Mouse (Mus musculus) embryonic facial prominence, embryonic 14.5 days (tissue): ENCODE data around the gene Gm17455. TPM values are rescaled to one million over a fixed set of nuclear protein-coding genes. Genes with fewer than 3 reads are reported as not detected.

Experiments used
- ATAC-seq: fragments of 200-750 bp; cut with Nextera tagmentation; 2 replicates; pipeline ENCODE4 v1.8.0; 2017; ENCODE audit warnings: low read depth, moderate number of reproducible peaks, moderate TSS enrichment
- DNase-seq: peaks from one replicate; pipeline ENCODE4 v3.0.0-alpha.2; 2015; ENCODE audit warnings: low spot score
- H3K27ac ChIP-seq: fragments of 300-500 bp; sonication (generic); replicated peaks from 2 replicates; pipeline ENCODE4 v1.5.1; 2014; ENCODE audit warnings: low read depth, mild to moderate bottlenecking, low read length, moderate library complexity
- H3K27me3 ChIP-seq: fragments of 300-500 bp; sonication (generic); replicated peaks from 2 replicates; pipeline ENCODE4 v1.6.1; 2014; ENCODE audit warnings: low read length; ENCODE audit not compliant: control insufficient read depth, insufficient read depth
- H3K36me3 ChIP-seq: fragments of 300-500 bp; sonication (generic); 2 replicates; pipeline ENCODE4 v1.6.1; 2014; ENCODE audit warnings: low read length, mixed read lengths; ENCODE audit not compliant: control insufficient read depth, insufficient read depth
- H3K4me1 ChIP-seq: fragments of 300-500 bp; sonication (generic); 2 replicates; pipeline ENCODE4 v1.6.1; 2014; ENCODE audit warnings: antibody characterized with exemption, low read length; ENCODE audit not compliant: control insufficient read depth, insufficient read depth
- H3K4me2 ChIP-seq: fragments of 300-500 bp; sonication (generic); 2 replicates; pipeline ENCODE4 v1.6.1; 2014; ENCODE audit warnings: low read depth, mild to moderate bottlenecking, low read length, moderate library complexity, mixed read lengths
- H3K4me3 ChIP-seq: fragments of 300-500 bp; sonication (generic); 2 replicates; pipeline ENCODE4 v1.5.1; 2014; ENCODE audit warnings: low read depth, mild to moderate bottlenecking, low read length
- H3K9ac ChIP-seq: fragments of 300-500 bp; sonication (generic); 2 replicates; pipeline ENCODE4 v1.6.1; 2014; ENCODE audit warnings: low read depth, mild to moderate bottlenecking, low read length, moderate library complexity, mixed read lengths
- H3K9me3 ChIP-seq: fragments of 300-500 bp; sonication (generic); 2 replicates; pipeline ENCODE4 v1.6.1; 2016; ENCODE audit warnings: low read length; ENCODE audit not compliant: control insufficient read depth
- WGBS: fragments of 180-500 bp; shearing (Covaris S2); extraction: QIAGEN DNeasy Blood & Tissue Kit; methylation state at CpG from one replicate; pipeline ENCODE4 v1.1.7; 2014; 5-methylcytosine and 5-hydroxymethylcytosine counted together
- polyA plus RNA-seq: library from polyadenylated mRNA; unstranded; fragments of >200 nt; fragmentation: Nextera tagmentation; extraction: Ambion mirVana; gene quantifications from 2 replicates; pipeline ENCODE4 v1.2.1, GENCODE M21; 2014

Gm17455 gene
- polyA plus RNA-seq, 1 experiment from 2014 or later, result 1.7 TPM

DNA sequence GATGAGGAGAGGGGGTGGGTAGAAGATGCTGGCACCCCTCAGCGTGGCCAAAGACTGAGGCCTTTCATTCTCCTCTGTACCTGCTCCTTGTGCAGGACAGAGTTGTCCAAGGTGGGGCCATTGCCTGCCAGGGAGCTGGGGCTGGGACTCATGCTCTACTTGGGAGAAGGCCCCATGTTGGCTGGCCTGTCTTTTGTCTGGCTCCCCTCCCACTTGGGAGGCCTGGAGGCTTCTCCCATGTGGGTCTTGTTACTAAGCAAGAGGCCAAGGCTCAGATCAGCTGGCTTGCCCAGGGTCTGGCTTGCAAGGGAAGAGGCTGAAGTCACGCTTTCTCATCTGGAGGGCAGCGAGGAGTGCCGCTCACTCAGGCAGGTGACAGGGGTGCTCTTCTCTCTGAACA, 42.1 kb upstream of the Gm17455 start:
- Histone ChIP-seq H3K4me3 (no peak overlapping the region), H3K9me3 (no peaks in the 10 kb centered on the region), H3K9ac (peak overlapping the region; percentile 14; the same call in 1 of the 2 replicates), H3K27ac (no peak overlapping the region), H3K4me2 (no peak overlapping the region), H3K36me3 (no peaks in the 10 kb centered on the region), H3K27me3 (no peaks in the 10 kb centered on the region), H3K4me1 (peaks cover 17% of the 10 kb centered on the region)
- DNase-seq (no peak), ATAC-seq (no peak)
- 77% methylated on average over 4 of the region's 4 CpGs for WGBS

DNA sequence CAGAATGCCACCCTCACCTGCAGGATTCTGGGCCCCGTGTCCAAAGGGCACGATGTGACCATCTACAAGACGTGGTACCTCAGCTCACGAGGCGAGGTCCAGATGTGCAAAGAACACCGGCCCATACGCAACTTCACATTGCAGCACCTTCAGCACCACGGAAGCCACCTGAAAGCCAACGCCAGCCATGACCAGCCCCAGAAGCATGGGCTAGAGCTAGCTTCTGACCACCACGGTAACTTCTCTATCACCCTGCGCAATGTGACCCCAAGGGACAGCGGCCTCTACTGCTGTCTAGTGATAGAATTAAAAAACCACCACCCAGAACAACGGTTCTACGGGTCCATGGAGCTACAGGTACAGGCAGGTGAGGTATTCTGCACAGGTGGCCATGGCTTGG, 41.6 kb upstream of the Gm17455 start:
- 92% methylated on average over 14 of the region's 14 CpGs for WGBS
- no peaks in the 10 kb centered on the region for H3K27me3 ChIP-seq
- no peak overlapping the region for H3K9ac ChIP-seq
- H3K4me2 ChIP-seq, result no peak overlapping the region
- H3K36me3 ChIP-seq, result no peaks in the 10 kb centered on the region
- ATAC-seq (no peak), DNase-seq (no peak)
- no peak overlapping the region for H3K27ac ChIP-seq
- H3K4me3 ChIP-seq, result no peak overlapping the region
- no peaks in the 10 kb centered on the region for H3K9me3 ChIP-seq
- peaks cover 15% of the 10 kb centered on the region for H3K4me1 ChIP-seq

DNA sequence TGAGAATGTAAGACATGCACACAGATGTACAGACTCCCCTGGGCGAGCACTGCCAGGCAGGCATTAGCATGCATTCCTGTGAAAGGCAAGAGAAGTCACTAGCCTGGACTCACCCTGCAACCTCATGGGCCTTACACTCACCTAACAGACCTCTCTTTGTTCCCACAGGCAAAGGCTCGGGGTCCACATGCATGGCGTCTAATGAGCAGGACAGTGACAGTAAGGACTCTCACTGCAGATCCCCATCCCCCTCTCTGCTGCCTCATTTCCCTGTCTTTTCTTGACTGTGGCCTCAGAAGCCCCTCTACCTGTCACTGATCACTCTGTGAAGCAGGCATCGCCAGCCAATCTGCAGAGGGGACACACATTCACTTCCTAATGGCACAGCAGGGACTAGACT, 40.8 kb upstream of the Gm17455 start:
- ATAC-seq (no peak), DNase-seq (no peak)
- H3K27ac ChIP-seq, result no peak overlapping the region
- H3K4me3 ChIP-seq, result no peak overlapping the region
- H3K9me3 ChIP-seq, result no peaks in the 10 kb centered on the region
- no peak overlapping the region for H3K9ac ChIP-seq
- H3K4me2 ChIP-seq, result no peak overlapping the region
- H3K4me1 ChIP-seq, result peaks cover 11% of the 10 kb centered on the region
- no peaks in the 10 kb centered on the region for H3K27me3 ChIP-seq
- 25% methylated on average over 3 of the region's 4 CpGs for WGBS
- H3K36me3 ChIP-seq, result no peaks in the 10 kb centered on the region

DNA sequence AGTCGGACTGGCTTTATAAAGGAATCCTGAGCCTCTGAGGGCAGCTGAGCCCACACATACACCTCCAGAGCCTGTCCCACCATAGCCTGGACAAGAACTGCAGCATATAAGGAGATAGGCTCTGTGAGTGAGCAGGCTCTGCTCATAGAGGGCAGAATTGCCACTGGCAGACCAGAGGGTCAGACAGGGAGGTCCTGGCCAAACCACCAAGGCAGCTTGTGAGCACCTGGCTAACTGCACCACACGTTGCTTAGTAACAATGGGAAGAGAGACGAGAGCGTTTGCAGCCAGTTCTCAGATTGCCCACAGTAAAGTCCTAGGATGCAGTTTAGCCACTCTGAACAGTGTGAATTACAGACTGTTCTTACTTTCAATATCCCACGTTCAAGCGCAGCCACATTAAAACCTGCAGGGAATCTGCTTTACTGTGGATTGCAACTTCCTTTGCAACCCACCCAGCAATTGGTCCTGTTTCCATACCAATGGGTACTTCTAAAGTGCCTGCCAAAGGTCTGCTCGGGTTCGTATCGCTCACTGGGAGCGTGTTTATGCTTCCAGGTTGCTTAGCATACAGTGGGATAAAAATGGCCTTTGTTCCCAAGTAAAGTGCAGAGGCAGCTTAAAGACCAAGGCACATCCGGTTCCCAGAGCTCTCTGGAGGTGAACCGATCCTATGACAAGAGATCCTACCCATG, 37.8 kb upstream of the Gm17455 start:
- Histone ChIP-seq H3K9ac (no peak overlapping the region), H3K4me2 (no peak overlapping the region), H3K36me3 (no peaks in the 10 kb centered on the region), H3K27ac (no peak overlapping the region; the same call in 1 of the 2 replicates), H3K9me3 (no peaks in the 10 kb centered on the region), H3K27me3 (no peaks in the 10 kb centered on the region), H3K4me1 (peaks cover 11% of the 10 kb centered on the region), H3K4me3 (no peak overlapping the region)
- WGBS, result 50% methylated on average over 12 of the region's 12 CpGs
- no peak for ATAC-seq
- DNase-seq, result peak; percentile 25

DNA sequence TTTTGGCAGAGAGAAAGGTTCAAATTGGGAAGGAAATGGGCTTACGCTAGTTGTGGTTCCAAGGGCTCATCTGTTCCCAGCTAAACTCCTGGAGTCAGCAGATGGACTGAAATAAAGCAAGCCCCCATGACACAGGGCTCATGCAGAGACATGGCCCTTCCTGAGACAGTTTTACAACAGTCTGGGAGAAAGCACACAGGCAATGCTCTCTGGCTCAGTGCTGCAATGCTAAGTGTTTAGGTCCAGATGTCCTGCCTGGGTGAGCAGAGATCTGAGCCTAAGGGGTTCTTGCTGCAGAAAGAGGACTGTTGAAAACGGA, 37.3 kb upstream of the Gm17455 start:
- no peaks in the 10 kb centered on the region for H3K36me3 ChIP-seq
- DNase-seq (no peak), ATAC-seq (no peak)
- H3K4me1 ChIP-seq, result peaks cover 10% of the 10 kb centered on the region
- no peak overlapping the region for H3K4me2 ChIP-seq
- H3K27ac ChIP-seq, result no peak overlapping the region; the same call in 1 of the 2 replicates
- H3K9me3 ChIP-seq, result no peaks in the 10 kb centered on the region
- H3K4me3 ChIP-seq, result no peak overlapping the region
- WGBS, result 41% methylated on average over 2 of the region's 2 CpGs
- H3K9ac ChIP-seq, result no peak overlapping the region
- H3K27me3 ChIP-seq, result no peaks in the 10 kb centered on the region

DNA sequence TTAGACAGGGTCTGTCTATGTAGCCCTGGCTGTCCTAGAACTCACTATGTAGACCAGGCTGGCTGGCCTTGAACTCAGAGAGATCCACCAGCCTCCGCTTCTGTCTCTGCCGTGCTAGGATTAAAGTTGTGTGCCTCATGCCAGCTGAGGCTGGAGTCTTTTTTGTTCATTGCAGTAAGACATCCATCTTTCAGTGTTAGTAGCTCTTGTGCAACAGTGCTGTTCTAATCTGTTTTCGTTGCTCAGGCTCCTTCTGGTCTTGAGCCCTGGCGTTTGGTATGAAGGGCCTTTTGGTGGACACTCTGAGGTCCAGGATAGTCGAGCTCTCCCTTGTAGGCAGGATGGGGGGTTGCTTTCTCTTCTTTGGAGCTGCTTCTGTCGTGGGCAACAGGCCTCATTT, 36.1 kb upstream of the Gm17455 start:
- Histone ChIP-seq H3K4me1 (peaks cover 7% of the 10 kb centered on the region; the same call in 1 of the 2 replicates), H3K4me3 (no peak overlapping the region), H3K4me2 (no peak overlapping the region), H3K36me3 (no peaks in the 10 kb centered on the region), H3K27me3 (no peaks in the 10 kb centered on the region), H3K27ac (no peak overlapping the region), H3K9ac (no peak overlapping the region), H3K9me3 (no peaks in the 10 kb centered on the region)
- 61% methylated on average over 6 of the region's 6 CpGs for WGBS
- no peak for ATAC-seq
- DNase-seq, result no peak

DNA sequence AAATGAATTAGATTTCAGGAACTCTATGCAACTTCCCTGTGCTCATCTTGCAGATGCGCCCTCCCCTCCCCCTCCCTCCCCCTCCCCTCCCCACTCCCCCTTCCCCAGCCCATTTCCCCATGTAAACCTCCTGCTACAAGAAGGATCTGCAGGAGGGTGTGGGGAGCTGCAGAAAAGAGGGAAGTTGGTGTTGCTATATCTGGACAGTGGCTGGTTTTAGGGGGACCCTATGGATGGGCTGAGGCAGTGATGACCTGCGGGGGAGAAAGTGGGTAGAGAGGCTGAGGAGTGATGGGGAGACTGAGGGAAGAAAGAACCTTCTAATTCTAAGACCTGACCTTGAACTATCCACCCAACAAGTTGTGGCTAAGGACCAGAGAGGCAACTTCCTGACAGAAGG, 32.4 kb upstream of the Gm17455 start:
- Histone ChIP-seq H3K27ac (no peak overlapping the region), H3K9ac (no peak overlapping the region), H3K4me3 (no peak overlapping the region), H3K9me3 (no peaks in the 10 kb centered on the region), H3K27me3 (no peaks in the 10 kb centered on the region), H3K4me2 (no peak overlapping the region), H3K36me3 (no peaks in the 10 kb centered on the region), H3K4me1 (peaks cover 4% of the 10 kb centered on the region; the same call in 1 of the 2 replicates)
- DNase-seq (no peak), ATAC-seq (no peak)
- WGBS, result 77% methylated on average over 2 of the region's 2 CpGs

DNA sequence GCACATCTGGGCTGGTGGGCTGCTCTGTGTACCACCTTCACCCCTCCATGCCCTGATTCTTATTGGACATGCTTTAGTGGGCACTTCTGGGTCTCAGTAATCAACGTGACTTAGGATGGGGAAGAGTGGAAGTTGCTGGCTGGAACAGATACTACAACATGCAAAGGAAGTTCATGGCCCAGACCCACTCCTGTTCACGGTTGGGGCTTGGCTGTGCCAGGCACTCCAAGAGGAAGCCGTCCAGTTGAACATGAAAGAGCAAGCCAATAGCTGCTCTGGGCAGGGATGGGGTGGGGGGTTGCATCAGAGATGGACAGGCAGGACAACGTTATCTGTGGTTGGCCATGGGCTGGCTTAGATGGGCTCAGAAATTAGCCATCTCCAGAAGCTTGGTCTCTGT, 31.6 kb upstream of the Gm17455 start:
- 72% methylated on average over 4 of the region's 4 CpGs for WGBS
- ATAC-seq, result no peak
- no peaks in the 10 kb centered on the region for H3K36me3 ChIP-seq

DNA sequence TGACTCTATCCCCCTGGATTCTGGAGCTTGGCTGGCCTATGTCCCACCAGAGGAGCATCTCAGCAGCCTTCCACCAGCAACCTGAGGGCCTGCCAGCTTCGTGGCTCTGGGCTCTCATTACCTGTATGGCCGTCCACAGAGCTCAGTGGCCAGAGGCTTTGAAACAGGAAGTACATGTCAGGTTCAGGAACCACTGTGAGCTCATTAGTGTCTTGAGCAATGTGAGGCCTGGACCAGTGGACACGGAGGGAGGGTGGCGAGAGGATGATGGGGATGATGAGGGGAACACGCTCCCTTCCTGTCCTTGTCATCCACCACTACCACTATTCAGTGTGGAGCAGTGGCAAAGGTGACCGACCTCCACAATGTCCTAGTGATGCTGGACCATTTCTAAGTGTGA, 30.1 kb upstream of the Gm17455 start:
- ATAC-seq (no peak), DNase-seq (no peak)
- no peak overlapping the region for H3K9ac ChIP-seq
- no peaks in the 10 kb centered on the region for H3K9me3 ChIP-seq
- no peaks in the 10 kb centered on the region for H3K27me3 ChIP-seq
- no peak overlapping the region for H3K4me3 ChIP-seq
- H3K4me2 ChIP-seq, result no peak overlapping the region
- H3K27ac ChIP-seq, result no peak overlapping the region
- H3K36me3 ChIP-seq, result no peaks in the 10 kb centered on the region
- 81% methylated on average over 6 of the region's 6 CpGs for WGBS
- peaks cover 8% of the 10 kb centered on the region for H3K4me1 ChIP-seq

More for the DNA sequence above, 31.6 kb upstream of the Gm17455 start:
- Histone ChIP-seq H3K4me1 (no peaks in the 10 kb centered on the region), H3K4me3 (no peak overlapping the region), H3K27ac (no peak overlapping the region), H3K4me2 (no peak overlapping the region), H3K9ac (no peak overlapping the region), H3K9me3 (no peaks in the 10 kb centered on the region), H3K27me3 (no peaks in the 10 kb centered on the region)
- no peak for DNase-seq
